Mouse (Mus musculus) heart, embryonic 10.5 days (tissue): ENCODE measurements at regions not wholly inside any gene's neighbourhood (a gene's known extent, or its start where the extent isn't known, plus 50 kb on each side); places are given as distances from the start of the nearest gene placed in this dataset.

ENCODE experiments used
- DNase-seq: peaks from one replicate; pipeline ENCODE4 v3.0.0-alpha.2; 2017; ENCODE audit warnings: low spot score
- H3K27ac ChIP-seq: fragments of 300-500 bp; sonication (generic); 2 replicates; pipeline ENCODE4 v1.5.1; 2016; ENCODE audit warnings: mild to moderate bottlenecking
- H3K27me3 ChIP-seq: fragments of 300-500 bp; sonication (generic); 2 replicates; pipeline ENCODE4 v1.6.1; 2016; ENCODE audit warnings: mild to moderate bottlenecking; ENCODE audit not compliant: poor library complexity, insufficient read depth, severe bottlenecking
- H3K36me3 ChIP-seq: fragments of 300-500 bp; sonication (generic); 2 replicates; pipeline ENCODE4 v1.6.1; 2016; ENCODE audit warnings: mild to moderate bottlenecking, moderate library complexity
- H3K4me1 ChIP-seq: fragments of 300-500 bp; sonication (generic); 2 replicates; pipeline ENCODE4 v1.6.1; 2016; ENCODE audit warnings: mild to moderate bottlenecking
- H3K4me3 ChIP-seq: fragments of 300-500 bp; sonication (generic); 2 replicates; pipeline ENCODE4 v1.5.1; 2016; ENCODE audit warnings: mild to moderate bottlenecking, moderate library complexity
- H3K9me3 ChIP-seq: fragments of 300-500 bp; sonication (generic); 2 replicates; pipeline ENCODE4 v1.6.1; 2016; ENCODE audit warnings: mild to moderate bottlenecking, moderate library complexity
- WGBS: fragments of 180-500 bp; shearing (Covaris S2); methylation state at CpG from one replicate; pipeline ENCODE4 v1.1.7; 2016; 5-methylcytosine and 5-hydroxymethylcytosine counted together

GRCm38 (mm10) chr12:32628552-32628951 is 190.8 kb upstream of the Nampt start:
- no peaks in the 10 kb centered on the region for H3K36me3 ChIP-seq
- H3K27ac ChIP-seq = no peak overlapping the region
- no peaks in the 10 kb centered on the region for H3K9me3 ChIP-seq
- no peak overlapping the region for H3K4me3 ChIP-seq
- DNase-seq = no peak
- H3K4me1 ChIP-seq = no peaks in the 10 kb centered on the region
- 79% methylated on average over 1 of the region's 1 CpGs for WGBS
- no peaks in the 10 kb centered on the region for H3K27me3 ChIP-seq

- Histone ChIP-seq H3K9me3 (no peaks in the 10 kb centered on the region), H3K4me1 (no peaks in the 10 kb centered on the region), H3K27ac (no peak overlapping the region), H3K27me3 (no peaks in the 10 kb centered on the region), H3K4me3 (no peak overlapping the region), H3K36me3 (no peaks in the 10 kb centered on the region)
- WGBS = 71% methylated on average over 3 of the region's 3 CpGs
- DNase-seq = no peak
Observed at GRCm38 (mm10) chr12:32632935-32633334, 186.4 kb upstream of the Nampt start.

GRCm38 (mm10) chr12:32635055-32635454 is 184.3 kb upstream of the Nampt start:
- no peak overlapping the region for H3K4me3 ChIP-seq
- H3K27ac ChIP-seq = no peak overlapping the region
- no peaks in the 10 kb centered on the region for H3K9me3 ChIP-seq
- no peaks in the 10 kb centered on the region for H3K4me1 ChIP-seq
- H3K36me3 ChIP-seq = no peaks in the 10 kb centered on the region
- 53% methylated on average over 5 of the region's 5 CpGs for WGBS
- DNase-seq = no peak
- H3K27me3 ChIP-seq = no peaks in the 10 kb centered on the region

- Histone ChIP-seq H3K36me3 (no peaks in the 10 kb centered on the region), H3K4me3 (no peak overlapping the region), H3K9me3 (no peaks in the 10 kb centered on the region), H3K27me3 (no peaks in the 10 kb centered on the region), H3K27ac (no peak overlapping the region), H3K4me1 (no peaks in the 10 kb centered on the region)
- no peak for DNase-seq
- WGBS = 6% methylated on average over 8 of the region's 8 CpGs
Observed at GRCm38 (mm10) chr12:32637400-32638100, 181.8 kb upstream of the Nampt start.

GRCm38 (mm10) chr12:32640591-32640990 is 178.8 kb upstream of the Nampt start:
- no peak overlapping the region for H3K4me3 ChIP-seq
- no peaks in the 10 kb centered on the region for H3K9me3 ChIP-seq
- no peaks in the 10 kb centered on the region for H3K36me3 ChIP-seq
- 63% methylated on average over 2 of the region's 2 CpGs for WGBS
- no peak overlapping the region for H3K27ac ChIP-seq
- H3K27me3 ChIP-seq = no peaks in the 10 kb centered on the region
- DNase-seq = no peak
- H3K4me1 ChIP-seq = no peaks in the 10 kb centered on the region

GRCm38 (mm10) chr12:32642493-32642892 is 176.9 kb upstream of the Nampt start:
- WGBS = 87% methylated on average over 1 of the region's 1 CpGs
- Histone ChIP-seq H3K27me3 (no peaks in the 10 kb centered on the region), H3K27ac (no peak overlapping the region), H3K36me3 (no peaks in the 10 kb centered on the region), H3K9me3 (no peaks in the 10 kb centered on the region), H3K4me1 (no peaks in the 10 kb centered on the region), H3K4me3 (no peak overlapping the region)
- no peak for DNase-seq

GRCm38 (mm10) chr12:32653096-32653495 is 166.2 kb upstream of the Nampt start:
- Histone ChIP-seq H3K27me3 (no peaks in the 10 kb centered on the region), H3K36me3 (no peaks in the 10 kb centered on the region), H3K4me1 (no peaks in the 10 kb centered on the region), H3K27ac (no peak overlapping the region), H3K9me3 (no peaks in the 10 kb centered on the region), H3K4me3 (no peak overlapping the region)
- DNase-seq = no peak
- 95% methylated on average over 1 of the region's 1 CpGs for WGBS

GRCm38 (mm10) chr12:32656194-32656593 is 163.2 kb upstream of the Nampt start:
- Histone ChIP-seq H3K36me3 (no peaks in the 10 kb centered on the region), H3K4me3 (no peak overlapping the region), H3K27me3 (no peaks in the 10 kb centered on the region), H3K27ac (no peak overlapping the region), H3K9me3 (no peaks in the 10 kb centered on the region), H3K4me1 (no peaks in the 10 kb centered on the region)
- WGBS = 40% methylated on average over 2 of the region's 2 CpGs
- DNase-seq = no peak

- Histone ChIP-seq H3K36me3 (no peaks in the 10 kb centered on the region), H3K9me3 (no peaks in the 10 kb centered on the region), H3K4me3 (no peak overlapping the region), H3K27ac (no peak overlapping the region), H3K27me3 (no peaks in the 10 kb centered on the region), H3K4me1 (peaks cover 5% of the 10 kb centered on the region)
- no peak for DNase-seq
- WGBS = 73% methylated on average over 8 of the region's 8 CpGs
Observed at GRCm38 (mm10) chr12:32661782-32662413, 157.4 kb upstream of the Nampt start.

- no peak for DNase-seq
Observed at GRCm38 (mm10) chr12:32666040-32666439, 153.3 kb upstream of the Nampt start.

GRCm38 (mm10) chr12:32677908-32678307 is 141.4 kb upstream of the Nampt start:
- no peak overlapping the region for H3K4me3 ChIP-seq
- H3K27me3 ChIP-seq = no peaks in the 10 kb centered on the region
- H3K4me1 ChIP-seq = no peaks in the 10 kb centered on the region
- WGBS = 73% methylated on average over 1 of the region's 1 CpGs
- no peaks in the 10 kb centered on the region for H3K9me3 ChIP-seq
- H3K36me3 ChIP-seq = no peaks in the 10 kb centered on the region
- no peak for DNase-seq
- H3K27ac ChIP-seq = no peak overlapping the region

More at GRCm38 (mm10) chr12:32666040-32666439, 153.3 kb upstream of the Nampt start:
- H3K27me3 ChIP-seq = no peaks in the 10 kb centered on the region
- no peak overlapping the region for H3K27ac ChIP-seq
- peaks cover 7% of the 10 kb centered on the region for H3K4me1 ChIP-seq
- WGBS = 66% methylated on average over 1 of the region's 1 CpGs
- no peaks in the 10 kb centered on the region for H3K9me3 ChIP-seq
- H3K36me3 ChIP-seq = no peaks in the 10 kb centered on the region
- H3K4me3 ChIP-seq = no peak overlapping the region

GRCm38 (mm10) chr12:32678756-32679155 is 140.6 kb upstream of the Nampt start:
- 45% methylated on average over 1 of the region's 1 CpGs for WGBS
- Histone ChIP-seq H3K27me3 (no peaks in the 10 kb centered on the region), H3K9me3 (no peaks in the 10 kb centered on the region), H3K27ac (no peak overlapping the region), H3K36me3 (no peaks in the 10 kb centered on the region), H3K4me3 (no peak overlapping the region), H3K4me1 (no peaks in the 10 kb centered on the region)
- no peak for DNase-seq

- Histone ChIP-seq H3K27ac (no peak overlapping the region), H3K36me3 (no peaks in the 10 kb centered on the region), H3K9me3 (no peaks in the 10 kb centered on the region), H3K4me1 (no peaks in the 10 kb centered on the region), H3K4me3 (no peak overlapping the region), H3K27me3 (no peaks in the 10 kb centered on the region)
- peak; percentile 39 for DNase-seq
- 77% methylated on average over 3 of the region's 3 CpGs for WGBS
Observed at GRCm38 (mm10) chr12:32681910-32682309, 137.4 kb upstream of the Nampt start.

- H3K4me1 ChIP-seq = no peaks in the 10 kb centered on the region
- no peak for DNase-seq
- H3K36me3 ChIP-seq = no peaks in the 10 kb centered on the region
- no peaks in the 10 kb centered on the region for H3K9me3 ChIP-seq
- H3K27ac ChIP-seq = no peak overlapping the region
- H3K4me3 ChIP-seq = no peak overlapping the region
- H3K27me3 ChIP-seq = no peaks in the 10 kb centered on the region
- WGBS = 86% methylated on average over 2 of the region's 2 CpGs
Observed at GRCm38 (mm10) chr12:32683375-32683774, 136.0 kb upstream of the Nampt start.
